Mouse (Mus musculus): ENCODE measurements around the gene Serpina3m. TPM values are rescaled to one million over a fixed set of nuclear protein-coding genes. Genes with fewer than 3 reads are reported as not detected.
"Not testable (repeated sequence)": the region's sequence is repeated elsewhere in the genome, so short reads cannot be mapped to it uniquely, and the experiment has no call there.

The Serpina3m gene
- total RNA-seq, 2 experiments from 2014 or later, result not detected

GRCm38 (mm10) chr12:104388477-104388876 is 50.2 kb downstream of the Serpina3m start:
- no peak for DNase-seq (ENCODE audit: low spot score in 2 of 2)

GRCm38 (mm10) chr12:104391057-104391456 is 52.8 kb downstream of the Serpina3m start:
- not testable (repeated sequence) for DNase-seq (ENCODE audit: low spot score in 2 of 2)

DNA sequence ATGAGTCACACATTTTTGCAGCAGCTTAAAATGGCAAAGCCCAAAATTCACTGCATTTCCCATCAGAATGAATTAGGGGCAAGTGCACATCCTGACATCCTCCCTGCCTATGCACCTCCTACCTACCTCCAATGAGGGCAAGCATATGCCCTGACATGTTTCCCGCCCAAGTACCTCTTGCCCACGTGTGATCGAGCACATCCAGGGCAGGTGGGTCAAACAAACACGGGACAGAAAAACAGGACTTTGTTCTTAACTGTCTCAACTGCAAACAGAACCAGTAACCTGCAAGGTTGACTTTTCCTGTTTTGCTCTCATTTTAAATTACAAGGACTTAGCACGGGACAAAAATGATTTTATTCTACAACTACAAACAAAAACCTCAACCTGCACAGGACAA is 65.7 kb downstream of the Serpina3m start:
- no peak for DNase-seq (ENCODE audit: low spot score in 2 of 2)

DNA sequence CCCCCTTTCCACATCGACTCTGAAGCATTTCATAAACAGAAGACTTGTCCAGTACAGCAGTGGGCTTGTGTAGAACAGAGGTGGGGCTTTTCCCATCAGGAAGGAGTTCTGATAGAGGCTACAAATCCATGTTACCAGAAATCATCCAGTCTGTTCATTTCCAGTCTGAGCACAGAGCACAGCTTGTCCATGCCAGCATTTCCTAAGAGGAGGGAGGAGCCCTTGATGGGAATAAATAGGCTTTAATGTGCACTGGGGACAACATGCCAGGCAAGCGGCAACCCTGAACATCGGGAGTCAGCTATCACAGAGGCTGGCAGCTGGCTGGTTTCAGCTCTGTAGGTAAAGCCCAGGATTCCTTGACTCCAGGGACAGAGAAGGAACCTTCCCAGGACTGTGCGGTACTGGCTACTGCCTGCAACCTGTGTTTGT is 68.2 kb downstream of the Serpina3m start, which contains the start of gene Serpina3n:
Gene Serpina3n, plus strand, starts transcription at position 276 of the 432 bp plus-strand sequence.
- peak in 1 of 2 experiments; percentile 39 for DNase-seq (ENCODE audit: low spot score in 2 of 2)

- no peak for DNase-seq (ENCODE audit: low spot score in 2 of 2)
These were observed 74.2 kb downstream of the Serpina3m start for GRCm38 (mm10) chr12:104412507-104412906.

- DNase-seq (ENCODE audit: low spot score in 2 of 2), result no peak
These were observed 76.3 kb downstream of the Serpina3m start for GRCm38 (mm10) chr12:104414576-104414975.

- DNase-seq (ENCODE audit: low spot score in 2 of 2), result peak in 1 of 2 experiments; percentile 57
These were observed 77.5 kb downstream of the Serpina3m start for GRCm38 (mm10) chr12:104415625-104416315.

DNA sequence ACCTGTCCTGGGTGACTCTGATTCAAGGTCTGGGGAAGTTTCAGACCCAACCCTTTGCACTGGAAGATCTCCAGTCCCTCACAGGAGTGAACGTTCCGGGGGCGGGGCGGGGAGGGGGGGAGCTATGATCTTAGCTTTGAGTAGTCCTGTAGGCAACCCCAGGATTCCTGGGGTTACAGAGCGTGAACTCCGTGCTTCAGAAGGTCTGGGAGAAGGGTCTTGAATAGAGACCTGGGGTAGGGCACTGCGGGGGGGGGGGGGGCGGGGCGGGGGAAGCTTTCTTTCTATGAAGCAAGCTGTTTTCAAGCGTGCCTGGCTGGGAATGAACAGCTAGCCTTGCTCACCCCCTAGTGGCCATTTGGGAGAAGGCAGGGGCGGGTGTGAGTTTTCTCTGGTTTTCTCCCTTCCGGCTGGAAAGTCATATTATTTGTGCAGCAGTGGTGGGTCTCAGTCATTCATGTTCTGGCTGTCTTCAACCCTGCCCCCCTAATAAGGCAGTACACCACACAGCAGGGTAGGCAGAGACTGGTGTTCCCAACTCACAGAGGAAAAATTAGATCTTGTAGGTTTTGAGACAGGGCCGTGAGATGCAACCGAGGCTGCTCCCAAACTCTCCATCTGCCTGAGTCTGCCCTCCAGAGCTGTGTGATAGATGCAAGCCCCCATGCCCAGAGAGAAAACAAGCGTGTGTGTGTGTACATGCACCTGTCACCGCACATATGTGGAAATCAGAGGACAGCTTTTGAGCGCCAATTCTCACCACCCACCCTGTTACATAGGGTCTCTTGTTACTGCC is 80.3 kb downstream of the Serpina3m start:
- peak; percentile 97 for DNase-seq (ENCODE audit: low spot score in 2 of 2)

DNA sequence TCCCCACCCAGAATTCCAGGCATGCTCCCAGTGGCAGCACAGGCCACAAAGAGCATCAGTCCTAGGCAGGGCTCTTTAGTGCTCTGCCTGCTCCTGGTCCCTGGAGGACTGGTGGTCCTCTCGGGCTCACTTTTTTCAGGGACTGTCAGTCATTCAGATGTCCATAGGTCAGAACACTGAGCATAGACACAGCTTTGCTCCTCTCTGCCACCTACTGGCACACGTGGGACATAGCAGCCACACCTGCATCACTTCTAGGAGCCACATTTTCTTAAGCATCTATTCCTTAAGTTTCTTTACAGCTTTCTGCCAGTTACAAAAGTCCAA is 80.8 kb downstream of the Serpina3m start:
- no peak for DNase-seq (ENCODE audit: low spot score in 2 of 2)

- no peak for DNase-seq (ENCODE audit: low spot score in 2 of 2)
These were observed 84.5 kb downstream of the Serpina3m start for GRCm38 (mm10) chr12:104422615-104423392.

GRCm38 (mm10) chr12:104425591-104425990 is 87.3 kb downstream of the Serpina3m start:
- no peak for DNase-seq (ENCODE audit: low spot score in 2 of 2)

DNA sequence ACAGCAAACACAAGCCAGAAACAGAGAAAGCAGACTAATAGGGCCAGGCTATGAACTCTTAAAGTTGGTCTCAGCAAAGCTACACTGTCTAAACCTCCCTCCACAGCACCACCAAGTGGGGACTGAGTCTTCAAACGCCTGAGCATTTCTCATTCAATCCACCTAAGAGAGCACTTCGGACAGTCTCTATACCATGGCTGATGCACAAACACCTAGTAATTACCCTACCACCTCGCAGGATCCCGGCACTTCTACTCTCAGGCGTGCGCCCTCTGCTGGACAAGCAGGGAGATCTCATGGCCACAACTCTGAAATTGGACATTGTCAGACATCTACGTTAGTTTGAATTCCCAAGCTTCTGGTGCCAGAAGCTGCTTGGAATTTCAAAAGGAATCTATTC is 88.6 kb downstream of the Serpina3m start:
- peak; percentile 43 to 48 for DNase-seq (ENCODE audit: low spot score in 2 of 2)

DNA sequence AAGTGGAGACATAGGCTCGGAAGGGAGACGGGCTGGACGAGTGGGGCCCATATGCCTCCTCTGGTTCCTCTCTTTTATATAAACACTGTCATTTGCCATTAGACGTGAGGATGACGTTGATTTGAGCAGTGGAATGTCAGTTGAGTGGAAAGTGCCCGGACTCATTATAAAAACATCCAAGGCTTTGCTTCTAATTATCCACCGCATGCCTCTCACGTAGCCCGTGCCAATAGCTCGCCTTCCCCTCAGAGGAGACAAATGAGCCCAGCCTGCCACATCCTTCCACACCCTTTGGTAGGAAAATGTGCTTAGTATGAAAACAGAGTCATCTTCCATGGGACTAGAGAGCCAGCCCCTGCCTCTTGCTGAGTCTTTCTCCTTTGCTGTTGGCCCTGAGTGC is 93.1 kb downstream of the Serpina3m start:
- no peak for DNase-seq (ENCODE audit: low spot score in 2 of 2)

GRCm38 (mm10) chr12:104433214-104433613 is 94.9 kb downstream of the Serpina3m start:
- DNase-seq (ENCODE audit: low spot score in 2 of 2), result no peak

- DNase-seq (ENCODE audit: low spot score in 2 of 2), result no peak
These were observed 95.9 kb downstream of the Serpina3m start for GRCm38 (mm10) chr12:104433951-104434735.

DNA sequence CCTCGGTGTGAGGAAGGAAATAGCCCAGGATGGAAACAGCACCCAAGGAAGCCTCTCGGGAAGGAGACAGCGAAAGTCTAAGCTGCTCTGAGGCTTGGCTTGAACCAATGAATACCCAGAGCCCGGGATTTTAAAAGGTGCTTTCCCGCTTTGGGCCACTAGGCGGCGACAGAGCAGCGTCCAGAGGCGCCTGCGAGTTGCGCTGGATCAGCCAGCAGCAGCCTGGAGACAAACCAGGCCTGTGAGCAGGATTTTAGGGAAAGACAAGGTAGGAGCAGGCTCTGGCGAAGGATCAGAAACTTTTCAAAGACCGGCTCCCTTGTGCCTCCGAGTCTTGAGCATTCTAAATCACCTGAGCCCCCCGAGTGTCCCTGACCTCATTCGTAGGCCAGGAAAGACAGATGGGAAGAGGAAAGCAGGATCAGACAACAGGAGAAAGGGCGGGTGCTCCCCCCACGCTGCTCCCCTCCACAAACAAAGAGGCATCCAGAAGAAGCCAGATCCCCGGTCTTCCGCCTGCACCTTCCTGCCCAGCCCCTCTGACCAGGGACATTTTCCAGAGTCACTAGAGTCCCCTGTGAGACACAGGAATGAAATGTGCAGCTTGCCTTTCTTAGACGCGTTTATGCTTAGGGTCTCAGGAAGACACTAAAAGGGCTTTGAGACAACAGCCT is 101.9 kb downstream of the Serpina3m start:
- peak; percentile 96 to 97 for DNase-seq (ENCODE audit: low spot score in 2 of 2)

DNA sequence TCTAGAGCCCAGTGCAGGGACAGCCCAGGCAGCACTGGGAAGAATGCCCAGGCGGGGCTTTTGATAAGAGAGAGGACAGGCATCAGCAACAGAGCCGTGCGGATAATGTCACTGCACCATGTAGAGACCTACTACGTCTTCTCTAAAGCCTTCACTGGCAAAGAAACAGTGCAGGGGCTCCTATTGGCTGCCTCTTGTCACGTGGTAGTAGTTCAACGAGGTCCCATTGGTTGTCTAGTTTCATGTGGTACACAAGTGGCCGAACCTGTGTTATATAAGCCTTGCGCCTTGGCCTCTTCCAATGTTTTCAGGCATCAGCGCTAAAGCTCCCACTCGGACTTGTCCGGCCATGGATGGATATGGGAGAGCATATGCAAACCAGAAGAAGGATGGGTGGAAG is 105.4 kb downstream of the Serpina3m start:
- no peak for DNase-seq (ENCODE audit: low spot score in 2 of 2)

Data from layer of hippocampus, postnatal 10 days (tissue).